ENCODE assay signal across 10 mouse cellular contexts in the genomic region with DNA sequence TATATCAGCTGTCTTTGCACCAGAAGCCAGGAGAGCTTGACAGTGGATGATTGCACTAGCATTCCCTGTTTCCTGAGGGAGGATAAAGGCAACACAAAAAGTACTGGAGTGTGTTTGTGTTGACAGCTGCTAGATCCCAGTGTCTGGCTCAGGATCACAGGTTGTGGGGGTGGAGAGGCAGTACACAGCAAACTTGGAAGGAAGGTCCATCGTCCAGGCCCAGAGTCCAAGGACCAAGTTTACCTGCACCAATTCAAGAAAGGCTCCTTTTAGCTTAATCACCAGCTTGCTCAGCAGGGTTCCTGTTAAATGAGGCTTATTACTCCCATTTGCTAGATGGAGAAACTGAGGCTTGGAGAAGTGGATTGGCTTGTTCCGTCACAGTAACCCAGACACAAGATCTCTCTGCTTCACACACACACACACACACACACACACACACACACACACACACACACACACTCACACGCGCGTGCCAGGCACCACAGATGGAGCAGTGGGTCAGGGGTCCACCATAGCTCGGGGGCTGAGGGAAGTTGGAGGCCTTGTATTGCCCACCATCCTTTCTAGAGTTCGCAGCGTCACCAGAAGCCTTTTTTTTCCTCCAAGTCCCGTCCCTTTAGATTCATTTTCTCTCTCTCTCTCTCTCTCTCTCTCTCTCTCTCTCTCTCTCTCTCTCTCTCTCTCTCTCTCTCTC. TPM values are rescaled to one million over a fixed set of nuclear protein-coding genes. Genes with fewer than 3 reads are reported as not detected.
DNase-seq lines count a peak whose midpoint lies in the region; ATAC-seq and TF ChIP-seq lines count a peak whose summit lies in the region.
"Had no signal": no experiment of that assay in that cellular context is flagged by ENCODE, and none has a peak within 500 bp of the region (broad histone marks: within the 10 kb centered on the region; RNA-seq: fewer than 3 reads in every experiment).

No protein-coding gene starts in this region.

- no peak overlapping the region for H3K27ac ChIP-seq in liver, adult 2 months (replicated peaks; ENCODE audit: insufficient read depth, low read depth, low read length)
- no peak overlapping the region for H3K27ac ChIP-seq in liver, embryonic 12.5 days
- peak overlapping the region; percentile 65; the same call in 1 of the 2 replicates for H3K27ac ChIP-seq in hindbrain, embryonic 11.5 days (ENCODE audit: low read depth, low read length)
- H3K27ac ChIP-seq in neural tube, embryonic 14.5 days (ENCODE audit: low read depth, low read length): peak overlapping the region; percentile 69
- no peak overlapping the region for H3K27ac ChIP-seq in thymus, adult 2 months (ENCODE audit: control insufficient read depth, insufficient read depth, low read length)

- peak; percentile 53 for DNase-seq in liver, adult 2 months (ENCODE audit: extremely low read depth, low read depth, low spot score)
- DNase-seq in hindbrain, embryonic 11.5 days (ENCODE audit: low spot score): peak; percentile 34
- peak; percentile 79 to 87 for DNase-seq in kidney, postnatal 36 days
- DNase-seq in thymus, adult 2 months: no peak
- no peak for DNase-seq in MN1 (ENCODE audit: low spot score)
- no peak for DNase-seq in layer of hippocampus, postnatal 36 days
- DNase-seq: layer of hippocampus, adult 9-11 months had no signal

- no peak for ATAC-seq in liver, embryonic 12.5 days
- ATAC-seq in hindbrain, embryonic 11.5 days (ENCODE audit: low FRiP score): peak; percentile 62
- ATAC-seq in neural tube, embryonic 14.5 days (ENCODE audit: low read depth): 0 out of 2 replicates have a peak, but pooled peaks have one; percentile 42

- no peak overlapping the region for H3K9ac ChIP-seq in liver, adult 2 months (ENCODE audit: low read depth, low read length)
- no peak overlapping the region for H3K9ac ChIP-seq in liver, embryonic 12.5 days
- H3K9ac ChIP-seq in hindbrain, embryonic 11.5 days (ENCODE audit: low read depth, low read length): peak overlapping the region; percentile 25; the same call in 1 of the 2 replicates
- H3K9ac ChIP-seq in neural tube, embryonic 14.5 days (replicated peaks; ENCODE audit: low read depth, low read length): 0 out of 2 replicates have a peak overlapping the region, but pooled peaks have one; percentile 17

- no peaks in the 10 kb centered on the region for H3K36me3 ChIP-seq in liver, adult 2 months (ENCODE audit: control insufficient read depth, insufficient read depth, low read length)
- no peaks in the 10 kb centered on the region for H3K36me3 ChIP-seq in liver, embryonic 12.5 days
- no peaks in the 10 kb centered on the region for H3K36me3 ChIP-seq in hindbrain, embryonic 11.5 days (ENCODE audit: control insufficient read depth, insufficient read depth, low read length)
- no peaks in the 10 kb centered on the region for H3K36me3 ChIP-seq in neural tube, embryonic 14.5 days (ENCODE audit: control insufficient read depth, insufficient read depth, low read length)
- no peaks in the 10 kb centered on the region for H3K36me3 ChIP-seq in thymus, adult 2 months (ENCODE audit: control insufficient read depth, insufficient read depth, low read length)
- H3K36me3 ChIP-seq: G1E had no signal

- TF ChIP-seq POLR2A in liver, adult 2 months (IDR thresholded peaks at IDR 0.05; ENCODE audit: extremely low read depth, insufficient read depth, low read length): no peak
- no peak for TF ChIP-seq POLR2A in thymus, adult 2 months (IDR thresholded peaks at IDR 0.05; ENCODE audit: control insufficient read depth, extremely low read depth, insufficient read depth, low read length, poor library complexity)

- no peak for TF ChIP-seq CTCF in liver, adult 2 months (IDR thresholded peaks at IDR 0.05; ENCODE audit: low read depth, low read length)
- TF ChIP-seq CTCF in thymus, adult 2 months (IDR thresholded peaks at IDR 0.05; ENCODE audit: borderline replicate concordance, control insufficient read depth, extremely low read depth, insufficient read depth, low read length, poor library complexity): no peak

- no peak overlapping the region for H3K4me2 ChIP-seq in liver, embryonic 12.5 days
- peak overlapping the region; percentile 56 for H3K4me2 ChIP-seq in hindbrain, embryonic 11.5 days (replicated peaks; ENCODE audit: low read depth, low read length)
- peak overlapping the region; percentile 48 for H3K4me2 ChIP-seq in neural tube, embryonic 14.5 days (ENCODE audit: low read depth, low read length)

- H3K4me3 ChIP-seq in liver, adult 2 months (ENCODE audit: insufficient read depth, low read depth, low read length): no peak overlapping the region
- H3K4me3 ChIP-seq in liver, embryonic 12.5 days: no peak overlapping the region
- H3K4me3 ChIP-seq in hindbrain, embryonic 11.5 days (ENCODE audit: low read depth, low read length): peak overlapping the region; percentile 29
- H3K4me3 ChIP-seq in neural tube, embryonic 14.5 days (ENCODE audit: low read depth, low read length): peak overlapping the region; percentile 20
- no peak overlapping the region for H3K4me3 ChIP-seq in thymus, adult 2 months (ENCODE audit: control insufficient read depth, insufficient read depth, low read length)

- 33% methylated on average over 9 of the region's 9 CpGs for WGBS in liver, adult 2 months
- WGBS in liver, embryonic 12.5 days (ENCODE audit: insufficient replicate concordance): 19% methylated on average over 9 of the region's 9 CpGs
- 33% methylated on average over 8 of the region's 9 CpGs for WGBS in hindbrain, embryonic 11.5 days
- WGBS in neural tube, embryonic 14.5 days: 26% methylated on average over 9 of the region's 9 CpGs
- WGBS in thymus, adult 2 months: 66% methylated on average over 9 of the region's 9 CpGs

- peaks cover 6% of the 10 kb centered on the region for H3K27me3 ChIP-seq in liver, adult 2 months (ENCODE audit: control insufficient read depth, insufficient read depth, low read length)
- H3K27me3 ChIP-seq in liver, embryonic 12.5 days (replicated peaks): peaks cover 30% of the 10 kb centered on the region
- no peaks in the 10 kb centered on the region for H3K27me3 ChIP-seq in hindbrain, embryonic 11.5 days (ENCODE audit: control insufficient read depth, insufficient read depth, low read length)
- no peaks in the 10 kb centered on the region for H3K27me3 ChIP-seq in neural tube, embryonic 14.5 days (ENCODE audit: control insufficient read depth, insufficient read depth, low read length)
- no peaks in the 10 kb centered on the region; the same call in 1 of the 2 replicates for H3K27me3 ChIP-seq in thymus, adult 2 months (ENCODE audit: control insufficient read depth, insufficient read depth, low read length)

- H3K4me1 ChIP-seq in liver, adult 2 months (ENCODE audit: control insufficient read depth, insufficient read depth, low read length): no peaks in the 10 kb centered on the region; the same call in 1 of the 2 replicates
- no peaks in the 10 kb centered on the region for H3K4me1 ChIP-seq in liver, embryonic 12.5 days
- no peaks in the 10 kb centered on the region for H3K4me1 ChIP-seq in hindbrain, embryonic 11.5 days (replicated peaks; ENCODE audit: control insufficient read depth, insufficient read depth, low read length)
- peaks cover 8% of the 10 kb centered on the region; the same call in 1 of the 2 replicates for H3K4me1 ChIP-seq in neural tube, embryonic 14.5 days (ENCODE audit: control insufficient read depth, insufficient read depth, low read length)
- H3K4me1 ChIP-seq in thymus, adult 2 months (replicated peaks; ENCODE audit: control insufficient read depth, insufficient read depth, low read length): no peaks in the 10 kb centered on the region

- H3K9me3 ChIP-seq in liver, embryonic 12.5 days (replicated peaks): no peaks in the 10 kb centered on the region
- H3K9me3 ChIP-seq in hindbrain, embryonic 11.5 days (ENCODE audit: control insufficient read depth, low read length): no peaks in the 10 kb centered on the region
- H3K9me3 ChIP-seq in neural tube, embryonic 14.5 days (ENCODE audit: control insufficient read depth, low read length): no peaks in the 10 kb centered on the region
- H3K9me3 ChIP-seq: G1E had no signal

- no peaks in the 10 kb centered on the region for H3K79me2 ChIP-seq in liver, adult 2 months (ENCODE audit: control insufficient read depth, insufficient read depth, low read length)

RNA-seq across cellular contexts. Expression of gene Pax8, which starts 45.3 kb away (rescaled TPM):
- total RNA-seq in liver, adult 2 months (2014; rRNA removed): 0.09 TPM in 1 of 2 replicates, not detected in the other
- not detected in 2 replicates for polyA plus RNA-seq in liver, adult 2 months (2012; rRNA removed)
- not detected in 2 replicates for polyA plus RNA-seq in liver, embryonic 12.5 days (2016; fragmentation: Nextera tagmentation; extraction: Ambion mirVana)
- 23.2 and 25.5 TPM in 2 replicates for polyA plus RNA-seq in hindbrain, embryonic 11.5 days (2014; fragmentation: Nextera tagmentation; extraction: Ambion mirVana)
- polyA plus RNA-seq in neural tube, embryonic 14.5 days (2014; fragmentation: Nextera tagmentation; extraction: Ambion mirVana): 56.9 and 64.1 TPM in 2 replicates
- polyA plus RNA-seq in thymus, adult 2 months (2012; rRNA removed): 0.08 and 0.14 TPM in 2 replicates
- not detected for total RNA-seq in layer of hippocampus, postnatal 36 days (2021)
- polyA plus RNA-seq: G1E had no signal

Comparison
In these comparisons a context has a peak if more than half of its experiments do, and no peak if none do; other contexts are left out.
1. DNase-seq: peak in liver, adult 2 months (single experiment), hindbrain, embryonic 11.5 days (single experiment) and kidney, postnatal 36 days (2 of 2); none in thymus, adult 2 months (single experiment), MN1 (single experiment) and layer of hippocampus, postnatal 36 days (0 of 2).
2. H3K27ac ChIP-seq: peak in hindbrain, embryonic 11.5 days (single experiment) and neural tube, embryonic 14.5 days (single experiment); none in liver, adult 2 months (single experiment), liver, embryonic 12.5 days (single experiment) and thymus, adult 2 months (single experiment).
3. H3K4me3 ChIP-seq: peak in hindbrain, embryonic 11.5 days (single experiment) and neural tube, embryonic 14.5 days (single experiment); none in liver, adult 2 months (single experiment), liver, embryonic 12.5 days (single experiment) and thymus, adult 2 months (single experiment).
4. H3K9ac ChIP-seq: peak in hindbrain, embryonic 11.5 days (single experiment) and neural tube, embryonic 14.5 days (single experiment); none in liver, adult 2 months (single experiment) and liver, embryonic 12.5 days (single experiment).
5. RNA of gene Pax8, which starts 45.3 kb away (polyA plus RNA-seq): 56.9 to 64.1 TPM in neural tube, embryonic 14.5 days and 23.2 to 25.5 TPM in hindbrain, embryonic 11.5 days; 0.08 to 0.14 TPM in thymus, adult 2 months, not detected in liver, embryonic 12.5 days and not detected in liver, adult 2 months; every median in the first group is over 10 times any median in the second.